Mouse (Mus musculus): Measurements from ENCODE around the gene 4933427D14Rik.

Gene 4933427D14Rik

GRCm38 (mm10) chr11:72136231-72136982, 70.9 kb downstream of the 4933427D14Rik start:
- no peak for DNase-seq

DNA sequence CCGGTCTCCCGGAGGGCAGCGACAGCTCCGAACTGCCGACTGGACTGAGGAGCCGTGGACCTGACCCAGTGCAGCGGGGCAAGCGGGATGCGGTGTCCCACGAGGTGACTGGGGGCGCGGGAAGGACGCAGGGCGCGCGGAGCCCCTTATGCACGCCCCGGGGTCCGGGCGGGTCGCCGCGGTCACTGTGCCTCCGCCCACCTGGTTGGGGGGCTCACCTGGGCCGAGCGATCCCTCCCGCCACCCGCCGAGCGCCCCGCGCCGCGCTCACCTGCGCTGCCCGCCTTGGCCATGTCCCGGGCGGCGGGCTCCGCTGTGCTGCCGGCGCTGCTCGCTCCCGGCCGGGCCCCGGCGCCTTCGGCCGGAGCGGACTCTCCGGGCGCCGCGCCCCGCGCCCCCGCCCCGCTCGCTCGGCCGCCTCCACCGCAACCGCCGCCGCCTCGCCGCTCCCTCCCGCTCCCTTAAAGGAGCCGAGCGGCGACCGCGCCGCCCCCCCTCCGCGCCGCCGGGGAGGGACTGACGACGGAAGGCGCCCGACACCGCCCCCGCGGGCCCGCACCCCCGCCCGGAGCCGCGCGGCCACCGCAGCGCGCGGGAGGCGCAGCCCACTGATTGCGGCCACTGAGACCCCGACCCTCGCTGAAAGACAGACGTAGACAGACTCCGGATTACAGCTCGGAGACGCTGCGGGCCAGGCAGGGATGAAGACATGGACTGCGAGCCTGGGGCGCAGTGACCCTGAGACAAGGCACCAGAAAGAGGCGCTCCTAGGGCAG, 71.7 kb downstream of the 4933427D14Rik start, which contains the start of gene Pitpnm3:
Gene Pitpnm3, minus strand, starts transcription at position 396 of the 776 bp plus-strand sequence.
- peak; percentile 61 for DNase-seq

GRCm38 (mm10) chr11:72134536-72135382, 72.5 kb downstream of the 4933427D14Rik start:
- DNase-seq: no peak

- no peak for DNase-seq
These were observed 74.2 kb downstream of the 4933427D14Rik start for GRCm38 (mm10) chr11:72133075-72133474.

DNA sequence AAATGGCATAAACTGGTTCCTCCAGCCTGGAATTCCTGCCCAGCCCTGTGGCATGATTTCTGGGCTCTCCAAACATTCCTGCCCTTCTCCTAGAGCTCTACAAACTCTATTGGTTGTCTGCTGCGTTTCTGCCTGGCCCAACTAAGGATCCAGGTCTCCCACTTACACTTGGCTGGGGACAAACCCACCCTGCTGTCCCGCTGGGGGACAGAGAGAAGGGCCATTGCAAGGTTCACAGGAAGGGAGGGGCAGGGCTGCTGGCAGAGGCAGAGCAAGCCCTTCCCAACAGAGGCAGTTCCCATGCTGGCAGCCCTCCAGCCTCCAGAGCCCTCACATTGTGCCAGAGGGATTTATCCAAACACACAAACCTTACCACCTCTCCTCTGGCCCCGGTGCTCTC, 75.0 kb downstream of the 4933427D14Rik start:
- DNase-seq: no peak

DNA sequence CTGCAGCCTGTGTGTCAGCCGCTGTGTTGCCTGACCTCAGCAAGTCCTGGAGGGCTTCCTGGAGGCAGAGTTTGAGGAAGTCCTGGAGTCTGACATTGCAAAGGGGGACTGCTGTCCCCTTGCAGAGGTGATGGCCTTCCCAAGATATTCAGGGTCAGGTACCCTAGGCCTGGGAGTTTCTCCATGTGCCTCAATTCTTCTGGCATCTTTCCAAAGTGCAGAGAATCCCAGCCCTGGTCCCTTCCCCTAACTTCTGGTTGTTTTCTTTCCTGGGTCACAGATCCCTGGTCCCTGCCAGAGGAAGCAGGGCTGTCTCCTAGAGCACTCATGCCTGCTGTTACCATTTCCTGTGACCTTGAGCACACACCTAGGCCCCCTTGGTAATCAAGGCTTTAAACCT, 75.6 kb downstream of the 4933427D14Rik start:
- no peak for DNase-seq

DNA sequence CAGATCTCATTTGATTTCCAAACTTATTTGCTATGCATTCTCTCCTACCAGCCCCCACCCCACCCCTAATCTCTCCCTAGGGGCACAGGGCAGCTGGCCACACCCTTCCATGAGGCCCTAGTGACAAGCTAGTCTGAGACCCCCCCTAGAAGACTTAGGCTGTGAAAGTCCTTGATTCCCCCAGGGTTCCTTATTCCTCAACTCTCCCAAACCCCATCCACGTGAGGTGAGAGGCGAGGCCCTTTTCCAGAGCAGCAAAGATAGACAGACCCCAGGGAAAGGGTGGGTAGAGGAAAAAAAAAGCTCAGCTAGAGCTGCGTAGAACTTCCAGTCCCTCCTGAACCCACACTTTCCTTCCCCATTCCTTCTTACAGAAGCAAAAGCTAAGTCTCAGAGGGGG, 76.4 kb downstream of the 4933427D14Rik start:
- DNase-seq: no peak

DNA sequence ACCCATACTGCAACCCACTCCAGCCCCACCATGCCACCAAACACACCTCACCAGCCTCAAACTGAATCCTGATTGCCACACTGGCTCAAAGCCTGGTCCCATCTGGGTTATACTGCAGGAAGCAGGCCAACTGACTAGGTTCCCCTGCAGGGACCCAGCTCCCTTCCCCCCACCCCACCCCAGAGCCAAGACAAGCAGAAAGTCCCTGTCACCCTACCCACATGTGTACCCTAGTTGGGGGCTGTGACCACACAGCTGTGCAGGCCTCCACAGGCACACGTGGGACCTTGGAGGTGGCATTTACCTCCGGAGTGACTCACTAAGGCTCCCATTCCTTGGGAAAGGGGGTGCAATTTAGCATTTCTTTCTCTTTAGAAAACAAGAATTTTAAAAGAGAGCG, 76.8 kb downstream of the 4933427D14Rik start:
- DNase-seq: no peak

- peak; percentile 82 for DNase-seq
These were observed 77.2 kb downstream of the 4933427D14Rik start for GRCm38 (mm10) chr11:72130021-72130420.

- DNase-seq: no peak
These were observed 78.0 kb downstream of the 4933427D14Rik start for GRCm38 (mm10) chr11:72129032-72129894.

DNA sequence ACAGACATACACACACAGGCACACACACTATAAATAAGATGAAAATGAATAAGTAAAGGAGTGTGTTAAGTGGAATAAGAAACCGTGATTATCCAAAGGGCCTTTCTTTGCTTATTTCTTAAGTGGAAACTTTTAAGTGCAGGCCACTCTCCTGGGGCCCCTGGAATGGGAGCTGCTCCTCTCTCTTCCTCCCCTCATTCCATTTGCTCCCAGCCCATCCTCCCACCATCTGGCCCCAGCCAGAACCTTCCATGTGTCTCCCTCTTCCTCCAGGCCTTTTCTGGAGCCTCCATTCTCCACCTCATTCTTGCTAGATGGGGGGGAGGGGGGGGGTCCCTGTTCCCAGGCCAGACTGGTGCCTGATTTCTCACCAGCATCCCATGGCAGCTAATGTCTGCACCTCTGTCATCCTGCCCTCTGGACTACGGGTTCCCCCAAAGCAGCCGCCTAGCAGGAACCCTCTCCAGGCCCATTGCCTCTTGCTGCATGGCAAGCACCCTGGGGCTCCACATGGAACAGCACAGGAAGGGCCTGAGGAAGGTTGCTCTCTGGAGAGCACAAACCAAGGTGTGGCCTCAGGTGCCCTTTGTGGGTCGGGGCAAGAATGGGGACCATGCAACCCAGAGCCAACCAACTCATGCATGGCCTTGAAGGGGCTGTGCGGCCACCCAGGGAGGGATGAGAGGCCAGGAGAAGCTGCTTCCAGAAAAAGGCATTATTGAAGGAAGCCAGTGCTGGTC, 79.6 kb downstream of the 4933427D14Rik start:
- no peak for DNase-seq

DNA sequence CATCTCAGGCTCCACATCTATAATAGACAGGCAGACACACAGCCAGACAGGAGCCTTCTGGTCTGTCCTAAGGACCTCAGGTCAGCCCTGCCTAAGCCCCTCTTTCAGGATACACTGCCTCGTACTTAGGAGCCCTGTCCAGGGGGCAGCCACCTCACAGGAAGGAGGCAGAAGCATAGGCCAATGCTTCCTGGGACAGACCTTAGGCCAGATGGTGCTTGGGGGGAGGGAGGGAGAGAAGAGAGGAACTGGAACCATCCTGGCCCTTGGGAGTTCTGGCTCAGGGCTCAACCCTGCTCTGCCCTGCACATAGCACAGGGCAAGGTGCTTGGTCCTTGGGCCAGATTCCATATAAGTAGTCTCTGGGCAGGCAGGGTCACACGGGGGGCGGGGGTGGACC, 81.5 kb downstream of the 4933427D14Rik start:
- no peak for DNase-seq

DNA sequence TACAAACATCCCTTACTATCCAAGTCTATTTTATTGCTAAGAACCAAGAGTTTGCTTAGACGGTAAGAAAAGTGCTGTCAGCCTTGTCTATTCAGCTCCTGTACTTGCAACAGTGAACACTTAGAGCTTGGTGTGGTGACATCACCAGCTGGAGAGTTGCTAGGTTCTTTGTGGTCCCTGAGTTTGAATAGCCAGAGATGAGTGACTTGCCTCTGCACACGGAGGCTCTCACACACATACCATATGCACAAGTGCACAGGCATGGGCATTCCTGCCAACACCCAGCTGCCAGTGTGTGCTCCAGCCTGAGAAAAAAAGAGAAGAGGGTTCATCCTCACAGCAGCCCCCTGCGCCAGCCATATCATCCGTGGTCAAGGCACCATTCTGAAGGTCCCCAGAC, 83.7 kb downstream of the 4933427D14Rik start:
- no peak for DNase-seq

- DNase-seq: no peak
These were observed 86.9 kb downstream of the 4933427D14Rik start for GRCm38 (mm10) chr11:72120354-72120753.

- DNase-seq: no peak
These were observed 88.6 kb downstream of the 4933427D14Rik start for GRCm38 (mm10) chr11:72118630-72119029.

GRCm38 (mm10) chr11:72113296-72113695, 94.0 kb downstream of the 4933427D14Rik start:
- DNase-seq: no peak

- no peak for DNase-seq
These were observed 96.5 kb downstream of the 4933427D14Rik start for GRCm38 (mm10) chr11:72110726-72111125.

GRCm38 (mm10) chr11:72104223-72104622, 103.0 kb downstream of the 4933427D14Rik start:
- no peak for DNase-seq

Measured in retina, postnatal 1 day (tissue).